Mouse (Mus musculus): Measurements from ENCODE around the gene Muc1.

DNA sequence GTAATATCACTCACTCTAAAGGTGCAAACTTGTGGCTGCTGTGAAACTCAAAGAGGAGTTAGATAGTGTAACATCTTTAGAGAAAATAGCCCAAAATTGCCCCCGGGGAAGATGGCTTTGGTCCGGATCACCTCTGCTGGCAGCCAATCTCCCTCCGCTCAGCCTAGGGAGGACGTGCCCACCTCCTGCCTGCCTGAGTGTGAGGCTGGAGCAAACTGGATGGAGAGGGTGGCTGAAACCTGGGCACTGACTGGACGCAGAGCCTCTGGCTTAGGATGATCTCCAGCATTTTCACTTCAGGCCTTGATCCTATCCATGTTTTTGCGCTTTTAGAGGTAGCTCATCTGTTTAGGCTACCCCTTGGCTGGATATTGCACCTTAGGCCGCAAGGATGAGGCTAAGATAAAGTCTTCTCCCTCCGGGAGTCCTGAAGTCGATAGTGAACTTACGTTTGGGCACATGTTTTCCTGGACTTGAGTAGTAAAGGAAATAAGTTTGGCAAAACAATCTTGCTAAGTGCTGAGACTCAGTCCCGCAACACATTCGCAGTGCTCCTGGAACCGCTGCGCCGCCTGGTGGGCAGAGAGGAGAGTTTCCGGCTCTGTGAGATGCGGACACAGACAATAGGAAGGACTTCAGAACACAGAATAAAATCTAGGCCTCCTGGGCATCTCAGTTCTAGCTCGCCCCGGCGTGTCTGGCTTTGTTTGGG is 52.9 kb downstream of the Muc1 start:
- TF ChIP-seq POLR2A (IDR thresholded peaks at IDR 0.05; ENCODE audit: borderline replicate concordance, low read depth, low read length) (no peak), CTCF (IDR thresholded peaks at IDR 0.05; ENCODE audit: low read depth, low read length) (peak; percentile 79)

Measured in bone marrow macrophage, adult 2 months (primary cell).